Mouse (Mus musculus): ENCODE results near the gene Prm1. TPM values are rescaled to one million over a fixed set of nuclear protein-coding genes. Genes with fewer than 3 reads are reported as not detected.
"Not testable (repeated sequence)": the region's sequence is repeated elsewhere in the genome, so short reads cannot be mapped to it uniquely, and the experiment has no call there.

Gene Prm1
- polyA plus RNA-seq, 1 experiment from 2014 or later, result not detected

- Histone ChIP-seq H3K27me3 (replicated peaks; ENCODE audit: control insufficient read depth, insufficient read depth, low read length) (peaks cover 6% of the 10 kb centered on the region; the same call in 1 of the 2 replicates), H3K4me1 (replicated peaks; ENCODE audit: control insufficient read depth, insufficient read depth, low read length) (no peaks in the 10 kb centered on the region), H3K27ac (ENCODE audit: low read depth, low read length) (no peak overlapping the region), H3K4me3 (ENCODE audit: low read depth, low read length) (no peak overlapping the region), H3K9ac (ENCODE audit: low read depth, low read length) (no peak overlapping the region), H3K9me3 (ENCODE audit: control insufficient read depth, low read length) (no peaks in the 10 kb centered on the region), H3K4me2 (no peak overlapping the region), H3K36me3 (ENCODE audit: control insufficient read depth, insufficient read depth, low read length) (no peaks in the 10 kb centered on the region)
- 56% methylated on average over 4 of the region's 4 CpGs for WGBS
- ATAC-seq (replicated peaks; ENCODE audit: low FRiP score) (no peak), DNase-seq (ENCODE audit: low spot score) (no peak)
Observed at GRCm38 (mm10) chr16:10813726-10814125, 8.1 kb upstream of the Prm1 start.

- H3K27ac ChIP-seq (ENCODE audit: low read depth, low read length), result no peak within 1 kb of the TSS
- no peaks in the 10 kb centered on the region for H3K9me3 ChIP-seq (ENCODE audit: control insufficient read depth, low read length)
- H3K4me3 ChIP-seq (ENCODE audit: low read depth, low read length), result no peak within 1 kb of the TSS
- no peaks in the 10 kb centered on the region for H3K36me3 ChIP-seq (ENCODE audit: control insufficient read depth, insufficient read depth, low read length)
- DNase-seq (ENCODE audit: low spot score), result no peak
- H3K27me3 ChIP-seq (replicated peaks; ENCODE audit: control insufficient read depth, insufficient read depth, low read length), result peaks cover 9% of the 10 kb centered on the region; the same call in 1 of the 2 replicates
- WGBS, result 51% methylated on average over 2 of the region's 2 CpGs
- no peak within 1 kb of the TSS for H3K4me2 ChIP-seq
- H3K4me1 ChIP-seq (replicated peaks; ENCODE audit: control insufficient read depth, insufficient read depth, low read length), result no peaks in the 10 kb centered on the region
- H3K9ac ChIP-seq (ENCODE audit: low read depth, low read length), result no peak within 1 kb of the TSS
- no peak for ATAC-seq (replicated peaks; ENCODE audit: low FRiP score)
Observed at GRCm38 (mm10) chr16:10812865-10813371, 7.3 kb upstream of the Prm1 start, which contains the start of gene Gm11172. TSS of gene Gm11172 (plus strand) at chr16:10812915.

- Histone ChIP-seq H3K27me3 (replicated peaks; ENCODE audit: control insufficient read depth, insufficient read depth, low read length) (peaks cover 12% of the 10 kb centered on the region; the same call in 1 of the 2 replicates), H3K27ac (ENCODE audit: low read depth, low read length) (no peak overlapping the region), H3K36me3 (ENCODE audit: control insufficient read depth, insufficient read depth, low read length) (no peaks in the 10 kb centered on the region), H3K9me3 (ENCODE audit: control insufficient read depth, low read length) (no peaks in the 10 kb centered on the region), H3K4me2 (no peak overlapping the region), H3K9ac (ENCODE audit: low read depth, low read length) (no peak overlapping the region), H3K4me3 (ENCODE audit: low read depth, low read length) (no peak overlapping the region), H3K4me1 (replicated peaks; ENCODE audit: control insufficient read depth, insufficient read depth, low read length) (no peaks in the 10 kb centered on the region)
- no peak for ATAC-seq (replicated peaks; ENCODE audit: low FRiP score)
- WGBS, result 71% methylated on average over 1 of the region's 1 CpGs
- no peak for DNase-seq (ENCODE audit: low spot score)
Observed at GRCm38 (mm10) chr16:10810376-10810775, 4.7 kb upstream of the Prm1 start.

- H3K9me3 ChIP-seq (ENCODE audit: control insufficient read depth, low read length); H3K4me2 ChIP-seq; H3K27me3 ChIP-seq (replicated peaks; ENCODE audit: control insufficient read depth, insufficient read depth, low read length); H3K4me1 ChIP-seq (replicated peaks; ENCODE audit: control insufficient read depth, insufficient read depth, low read length); H3K27ac ChIP-seq (ENCODE audit: low read depth, low read length); H3K9ac ChIP-seq (ENCODE audit: low read depth, low read length); DNase-seq (ENCODE audit: low spot score); H3K4me3 ChIP-seq (ENCODE audit: low read depth, low read length); H3K36me3 ChIP-seq (ENCODE audit: control insufficient read depth, insufficient read depth, low read length); ATAC-seq (replicated peaks; ENCODE audit: low FRiP score): not testable (repeated sequence)
- WGBS, result 74% methylated on average over 3 of the region's 3 CpGs
Observed at GRCm38 (mm10) chr16:10802420-10802819, 3.2 kb downstream of the Prm1 start.

- WGBS, result 66% methylated on average over 6 of the region's 6 CpGs
- H3K4me1 ChIP-seq (replicated peaks; ENCODE audit: control insufficient read depth, insufficient read depth, low read length), result no peaks in the 10 kb centered on the region
- no peak within 1 kb of the TSS for H3K4me3 ChIP-seq (ENCODE audit: low read depth, low read length)
- H3K36me3 ChIP-seq (ENCODE audit: control insufficient read depth, insufficient read depth, low read length), result no peaks in the 10 kb centered on the region
- H3K4me2 ChIP-seq, result no peak within 1 kb of the TSS
- H3K27me3 ChIP-seq (replicated peaks; ENCODE audit: control insufficient read depth, insufficient read depth, low read length), result peaks cover 31% of the 10 kb centered on the region
- DNase-seq (ENCODE audit: low spot score) (no peak), ATAC-seq (replicated peaks; ENCODE audit: low FRiP score) (no peak)
- H3K9me3 ChIP-seq (ENCODE audit: control insufficient read depth, low read length), result no peaks in the 10 kb centered on the region
- H3K9ac ChIP-seq (ENCODE audit: low read depth, low read length), result no peak within 1 kb of the TSS
- H3K27ac ChIP-seq (ENCODE audit: low read depth, low read length), result no peak within 1 kb of the TSS
Observed at GRCm38 (mm10) chr16:10796034-10796433, 9.6 kb downstream of the Prm1 start, which contains the start of gene Prm2. TSS of gene Prm2 (minus strand) at chr16:10796134.

- H3K36me3 ChIP-seq (ENCODE audit: control insufficient read depth, insufficient read depth, low read length), result no peaks in the 10 kb centered on the region
- no peak within 1 kb of the TSS for H3K4me3 ChIP-seq (ENCODE audit: low read depth, low read length)
- H3K27ac ChIP-seq (ENCODE audit: low read depth, low read length), result no peak within 1 kb of the TSS
- no peak within 1 kb of the TSS for H3K9ac ChIP-seq (ENCODE audit: low read depth, low read length)
- H3K4me1 ChIP-seq (replicated peaks; ENCODE audit: control insufficient read depth, insufficient read depth, low read length), result peaks cover 5% of the 10 kb centered on the region; the same call in 1 of the 2 replicates
- H3K9me3 ChIP-seq (ENCODE audit: control insufficient read depth, low read length), result no peaks in the 10 kb centered on the region
- peaks cover 16% of the 10 kb centered on the region for H3K27me3 ChIP-seq (replicated peaks; ENCODE audit: control insufficient read depth, insufficient read depth, low read length)
- H3K4me2 ChIP-seq, result no peak within 1 kb of the TSS
- WGBS, result 68% methylated on average over 9 of the region's 9 CpGs
- ATAC-seq (replicated peaks; ENCODE audit: low FRiP score), result no peak
- no peak for DNase-seq (ENCODE audit: low spot score)
Observed at GRCm38 (mm10) chr16:10790702-10791101, 14.9 kb downstream of the Prm1 start, which contains the start of gene Prm3. TSS of gene Prm3 (minus strand) at chr16:10790914.

GRCm38 (mm10) chr16:10788866-10789265, 16.8 kb downstream of the Prm1 start:
- Histone ChIP-seq H3K4me3 (ENCODE audit: low read depth, low read length) (no peak overlapping the region), H3K27ac (ENCODE audit: low read depth, low read length) (no peak overlapping the region), H3K27me3 (replicated peaks; ENCODE audit: control insufficient read depth, insufficient read depth, low read length) (peaks cover 15% of the 10 kb centered on the region), H3K9ac (ENCODE audit: low read depth, low read length) (no peak overlapping the region), H3K4me2 (no peak overlapping the region), H3K9me3 (ENCODE audit: control insufficient read depth, low read length) (no peaks in the 10 kb centered on the region), H3K4me1 (replicated peaks; ENCODE audit: control insufficient read depth, insufficient read depth, low read length) (peaks cover 12% of the 10 kb centered on the region), H3K36me3 (ENCODE audit: control insufficient read depth, insufficient read depth, low read length) (no peaks in the 10 kb centered on the region)
- ATAC-seq (replicated peaks; ENCODE audit: low FRiP score), result no peak
- no peak for DNase-seq (ENCODE audit: low spot score)
- WGBS, result 68% methylated on average over 4 of the region's 4 CpGs

- DNase-seq (ENCODE audit: low spot score), result no peak
- H3K4me2 ChIP-seq, result no peak within 1 kb of the TSS
- 52% methylated on average over 16 of the region's 16 CpGs for WGBS
- H3K27me3 ChIP-seq (replicated peaks; ENCODE audit: control insufficient read depth, insufficient read depth, low read length), result peaks cover 21% of the 10 kb centered on the region
- no peaks in the 10 kb centered on the region for H3K9me3 ChIP-seq (ENCODE audit: control insufficient read depth, low read length)
- no peak within 1 kb of the TSS for H3K9ac ChIP-seq (ENCODE audit: low read depth, low read length)
- H3K36me3 ChIP-seq (ENCODE audit: control insufficient read depth, insufficient read depth, low read length), result no peaks in the 10 kb centered on the region
- peaks cover 13% of the 10 kb centered on the region for H3K4me1 ChIP-seq (replicated peaks; ENCODE audit: control insufficient read depth, insufficient read depth, low read length)
- H3K27ac ChIP-seq (ENCODE audit: low read depth, low read length), result no peak within 1 kb of the TSS
- H3K4me3 ChIP-seq (ENCODE audit: low read depth, low read length), result no peak within 1 kb of the TSS
- no peak for ATAC-seq (replicated peaks; ENCODE audit: low FRiP score)
Observed at GRCm38 (mm10) chr16:10788271-10788670, 17.4 kb downstream of the Prm1 start, which contains the start of gene Tnp2. TSS of gene Tnp2 (minus strand) at chr16:10788660.

GRCm38 (mm10) chr16:10787548-10788058, 18.0 kb downstream of the Prm1 start:
- ATAC-seq (replicated peaks; ENCODE audit: low FRiP score), result no peak
- no peak for DNase-seq (ENCODE audit: low spot score)
- Histone ChIP-seq H3K4me3 (ENCODE audit: low read depth, low read length) (no peak overlapping the region), H3K9me3 (ENCODE audit: control insufficient read depth, low read length) (no peaks in the 10 kb centered on the region), H3K4me2 (no peak overlapping the region), H3K9ac (ENCODE audit: low read depth, low read length) (no peak overlapping the region), H3K27me3 (replicated peaks; ENCODE audit: control insufficient read depth, insufficient read depth, low read length) (peaks cover 28% of the 10 kb centered on the region), H3K36me3 (ENCODE audit: control insufficient read depth, insufficient read depth, low read length) (no peaks in the 10 kb centered on the region), H3K4me1 (replicated peaks; ENCODE audit: control insufficient read depth, insufficient read depth, low read length) (peaks cover 18% of the 10 kb centered on the region), H3K27ac (ENCODE audit: low read depth, low read length) (no peak overlapping the region)
- WGBS, result 70% methylated on average over 7 of the region's 7 CpGs
